Mouse (Mus musculus): ENCODE results near the gene Ugt1a10. TPM values are rescaled to one million over a fixed set of nuclear protein-coding genes. Genes with fewer than 3 reads are reported as not detected.
A peak's percentile ranks its signal among the peaks of the same experiment; 100 is the strongest.

The Ugt1a10 gene
- polyA plus RNA-seq, 1 experiment = not detected

GRCm38 (mm10) chr1:88256886-88257663 lies 201.9 kb downstream of the Ugt1a10 start:
- peaks cover 33% of the 10 kb centered on the region for H3K9me3 ChIP-seq (ENCODE audit: control insufficient read depth, low read length)

GRCm38 (mm10) chr1:88257681-88258080 lies 202.5 kb downstream of the Ugt1a10 start:
- peaks cover 36% of the 10 kb centered on the region for H3K36me3 ChIP-seq (ENCODE audit: control insufficient read depth)
- TF ChIP-seq GATA1 (IDR thresholded peaks at IDR 0.05; ENCODE audit: low read length) = no peak
- TF ChIP-seq TAL1 (IDR thresholded peaks at IDR 0.05; ENCODE audit: low read length) = no peak
- no peaks in the 10 kb centered on the region for H3K27me3 ChIP-seq (ENCODE audit: control insufficient read depth)
- H3K4me3 ChIP-seq (replicated peaks) = no peak overlapping the region
- peaks cover 23% of the 10 kb centered on the region for H3K4me1 ChIP-seq (ENCODE audit: control insufficient read depth)
- peaks cover 27% of the 10 kb centered on the region for H3K9me3 ChIP-seq (ENCODE audit: control insufficient read depth, low read length)

More at GRCm38 (mm10) chr1:88256886-88257663, 201.9 kb downstream of the Ugt1a10 start:
- TF ChIP-seq GATA1 (IDR thresholded peaks at IDR 0.05; ENCODE audit: low read length) = no peak
- TF ChIP-seq TAL1 (IDR thresholded peaks at IDR 0.05; ENCODE audit: low read length) = no peak
- Histone ChIP-seq H3K36me3 (ENCODE audit: control insufficient read depth) (peaks cover 30% of the 10 kb centered on the region), H3K4me3 (replicated peaks) (no peak overlapping the region), H3K4me1 (ENCODE audit: control insufficient read depth) (peaks cover 21% of the 10 kb centered on the region), H3K27me3 (ENCODE audit: control insufficient read depth) (0 out of 2 replicates have a peak, but pooled peaks cover 2% of the 10 kb centered on the region)

GRCm38 (mm10) chr1:88258361-88258760 lies 203.2 kb downstream of the Ugt1a10 start:
- TF ChIP-seq GATA1 (IDR thresholded peaks at IDR 0.05; ENCODE audit: low read length) (no peak), TAL1 (IDR thresholded peaks at IDR 0.05; ENCODE audit: low read length) (no peak)
- Histone ChIP-seq H3K4me3 (replicated peaks) (no peak overlapping the region), H3K36me3 (ENCODE audit: control insufficient read depth) (peaks cover 42% of the 10 kb centered on the region), H3K27me3 (ENCODE audit: control insufficient read depth) (no peaks in the 10 kb centered on the region), H3K9me3 (ENCODE audit: control insufficient read depth, low read length) (peaks cover 21% of the 10 kb centered on the region), H3K4me1 (ENCODE audit: control insufficient read depth) (peaks cover 23% of the 10 kb centered on the region)

GRCm38 (mm10) chr1:88258881-88259642 lies 203.9 kb downstream of the Ugt1a10 start:
- Histone ChIP-seq H3K36me3 (ENCODE audit: control insufficient read depth) (peaks cover 50% of the 10 kb centered on the region), H3K4me3 (replicated peaks) (no peak overlapping the region), H3K27me3 (ENCODE audit: control insufficient read depth) (no peaks in the 10 kb centered on the region), H3K4me1 (ENCODE audit: control insufficient read depth) (peaks cover 23% of the 10 kb centered on the region), H3K9me3 (ENCODE audit: control insufficient read depth, low read length) (peaks cover 18% of the 10 kb centered on the region)
- TF ChIP-seq TAL1 (IDR thresholded peaks at IDR 0.05; ENCODE audit: low read length) (peak; percentile 1; the same call in 1 of the 3 replicates), GATA1 (IDR thresholded peaks at IDR 0.05; ENCODE audit: low read length) (no peak)

- H3K36me3 ChIP-seq (ENCODE audit: control insufficient read depth) = peaks cover 55% of the 10 kb centered on the region
- no peaks in the 10 kb centered on the region for H3K27me3 ChIP-seq (ENCODE audit: control insufficient read depth)
- peaks cover 17% of the 10 kb centered on the region for H3K9me3 ChIP-seq (ENCODE audit: control insufficient read depth, low read length)
- no peak overlapping the region for H3K4me3 ChIP-seq (replicated peaks)
- peaks cover 23% of the 10 kb centered on the region for H3K4me1 ChIP-seq (ENCODE audit: control insufficient read depth)
- TF ChIP-seq GATA1 (IDR thresholded peaks at IDR 0.05; ENCODE audit: low read length) = no peak
- no peak for TF ChIP-seq TAL1 (IDR thresholded peaks at IDR 0.05; ENCODE audit: low read length)
These were observed 204.4 kb downstream of the Ugt1a10 start for GRCm38 (mm10) chr1:88259643-88260024.

GRCm38 (mm10) chr1:88260114-88260513 lies 204.9 kb downstream of the Ugt1a10 start:
- H3K27me3 ChIP-seq (ENCODE audit: control insufficient read depth) = no peaks in the 10 kb centered on the region
- peaks cover 60% of the 10 kb centered on the region for H3K36me3 ChIP-seq (ENCODE audit: control insufficient read depth)
- TF ChIP-seq GATA1 (IDR thresholded peaks at IDR 0.05; ENCODE audit: low read length) = no peak
- no peak for TF ChIP-seq TAL1 (IDR thresholded peaks at IDR 0.05; ENCODE audit: low read length)
- H3K9me3 ChIP-seq (ENCODE audit: control insufficient read depth, low read length) = peaks cover 12% of the 10 kb centered on the region
- no peak overlapping the region for H3K4me3 ChIP-seq (replicated peaks)
- H3K4me1 ChIP-seq (ENCODE audit: control insufficient read depth) = peaks cover 23% of the 10 kb centered on the region

- TF ChIP-seq TAL1 (IDR thresholded peaks at IDR 0.05; ENCODE audit: low read length) (no peak), GATA1 (IDR thresholded peaks at IDR 0.05; ENCODE audit: low read length) (no peak)
- no peak overlapping the region for H3K4me3 ChIP-seq (replicated peaks)
- H3K27me3 ChIP-seq (ENCODE audit: control insufficient read depth) = no peaks in the 10 kb centered on the region
- H3K4me1 ChIP-seq (ENCODE audit: control insufficient read depth) = peaks cover 23% of the 10 kb centered on the region
- peaks cover 67% of the 10 kb centered on the region for H3K36me3 ChIP-seq (ENCODE audit: control insufficient read depth)
- peaks cover 6% of the 10 kb centered on the region for H3K9me3 ChIP-seq (ENCODE audit: control insufficient read depth, low read length)
These were observed 205.6 kb downstream of the Ugt1a10 start for GRCm38 (mm10) chr1:88260604-88261377.

GRCm38 (mm10) chr1:88261706-88262105 lies 206.5 kb downstream of the Ugt1a10 start:
- peaks cover 23% of the 10 kb centered on the region for H3K4me1 ChIP-seq (ENCODE audit: control insufficient read depth)
- peaks cover 76% of the 10 kb centered on the region for H3K36me3 ChIP-seq (ENCODE audit: control insufficient read depth)
- H3K27me3 ChIP-seq (ENCODE audit: control insufficient read depth) = no peaks in the 10 kb centered on the region
- H3K9me3 ChIP-seq (ENCODE audit: control insufficient read depth, low read length) = no peaks in the 10 kb centered on the region
- TF ChIP-seq GATA1 (IDR thresholded peaks at IDR 0.05; ENCODE audit: low read length) (no peak), TAL1 (IDR thresholded peaks at IDR 0.05; ENCODE audit: low read length) (no peak)
- no peak overlapping the region for H3K4me3 ChIP-seq (replicated peaks)

Measured in erythroblast, embryonic 14.5 days (primary cell).